Mouse (Mus musculus): ENCODE measurements around the gene Dach1. TPM values are rescaled to one million over a fixed set of nuclear protein-coding genes. Genes with fewer than 3 reads are reported as not detected.

The Dach1 gene
- polyA plus RNA-seq (2016; fragmentation: Nextera tagmentation; extraction: Ambion mirVana) = 0.18 and 0.23 TPM in 2 replicates

- ATAC-seq = peak; percentile 57; the same call in 1 of the 2 replicates
Measured at GRCm38 (mm10) chr14:98169421-98170076, at the start of gene Dach1. TSS of gene Dach1 (minus strand) at chr14:98169765.

GRCm38 (mm10) chr14:98200089-98200488 lies 30.5 kb upstream of the Dach1 start:
- Histone ChIP-seq H3K9ac (no peak overlapping the region), H3K4me1 (no peaks in the 10 kb centered on the region), H3K9me3 (replicated peaks) (no peaks in the 10 kb centered on the region), H3K4me2 (no peak overlapping the region), H3K27ac (no peak overlapping the region), H3K4me3 (no peak overlapping the region), H3K27me3 (replicated peaks) (no peaks in the 10 kb centered on the region), H3K36me3 (no peaks in the 10 kb centered on the region)
- 69% methylated on average over 3 of the region's 3 CpGs for WGBS (ENCODE audit: insufficient replicate concordance)
- no peak for ATAC-seq

More at GRCm38 (mm10) chr14:98169421-98170076, at the start of gene Dach1:
- Histone ChIP-seq H3K36me3 (no peaks in the 10 kb centered on the region), H3K27me3 (replicated peaks) (peaks cover 56% of the 10 kb centered on the region), H3K4me1 (0 out of 2 replicates have a peak, but pooled peaks cover 4% of the 10 kb centered on the region), H3K9ac (no peak within 1 kb of the TSS), H3K9me3 (replicated peaks) (no peaks in the 10 kb centered on the region), H3K4me3 (peak within 1 kb of the TSS; percentile 54), H3K4me2 (peak within 1 kb of the TSS; percentile 76), H3K27ac (no peak within 1 kb of the TSS)
- WGBS (ENCODE audit: insufficient replicate concordance) = 2% methylated on average over 28 of the region's 32 CpGs

GRCm38 (mm10) chr14:98181545-98181944 lies 12.0 kb upstream of the Dach1 start:
- H3K27ac ChIP-seq = no peak overlapping the region
- H3K4me2 ChIP-seq = no peak overlapping the region
- no peak overlapping the region for H3K9ac ChIP-seq
- ATAC-seq = no peak
- H3K27me3 ChIP-seq (replicated peaks) = no peaks in the 10 kb centered on the region
- H3K4me3 ChIP-seq = no peak overlapping the region
- no peaks in the 10 kb centered on the region for H3K4me1 ChIP-seq
- 0% methylated on average over 1 of the region's 1 CpGs for WGBS (ENCODE audit: insufficient replicate concordance)
- no peaks in the 10 kb centered on the region for H3K36me3 ChIP-seq
- H3K9me3 ChIP-seq (replicated peaks) = no peaks in the 10 kb centered on the region

- H3K4me2 ChIP-seq = no peak overlapping the region
- no peaks in the 10 kb centered on the region for H3K36me3 ChIP-seq
- no peak overlapping the region for H3K4me3 ChIP-seq
- no peak for ATAC-seq
- no peak overlapping the region for H3K9ac ChIP-seq
- no peaks in the 10 kb centered on the region for H3K4me1 ChIP-seq
- no peak overlapping the region for H3K27ac ChIP-seq
- peaks cover 29% of the 10 kb centered on the region for H3K27me3 ChIP-seq (replicated peaks)
- 43% methylated on average over 2 of the region's 2 CpGs for WGBS (ENCODE audit: insufficient replicate concordance)
- H3K9me3 ChIP-seq (replicated peaks) = no peaks in the 10 kb centered on the region
Measured at GRCm38 (mm10) chr14:98173831-98174230, 4.3 kb upstream of the Dach1 start.

GRCm38 (mm10) chr14:98172394-98172905 lies 2.9 kb upstream of the Dach1 start:
- Histone ChIP-seq H3K4me2 (no peak overlapping the region), H3K36me3 (no peaks in the 10 kb centered on the region), H3K4me3 (no peak overlapping the region), H3K27ac (no peak overlapping the region), H3K9ac (no peak overlapping the region), H3K27me3 (replicated peaks) (peaks cover 43% of the 10 kb centered on the region), H3K9me3 (replicated peaks) (no peaks in the 10 kb centered on the region), H3K4me1 (0 out of 2 replicates have a peak, but pooled peaks cover 4% of the 10 kb centered on the region)
- ATAC-seq = no peak
- 10% methylated on average over 5 of the region's 5 CpGs for WGBS (ENCODE audit: insufficient replicate concordance)

GRCm38 (mm10) chr14:98171861-98172260 lies 2.3 kb upstream of the Dach1 start:
- H3K4me2 ChIP-seq = no peak overlapping the region
- H3K36me3 ChIP-seq = no peaks in the 10 kb centered on the region
- H3K9ac ChIP-seq = no peak overlapping the region
- no peak overlapping the region for H3K27ac ChIP-seq
- 0 out of 2 replicates have a peak, but pooled peaks cover 4% of the 10 kb centered on the region for H3K4me1 ChIP-seq
- no peaks in the 10 kb centered on the region for H3K9me3 ChIP-seq (replicated peaks)
- H3K27me3 ChIP-seq (replicated peaks) = peaks cover 49% of the 10 kb centered on the region
- no peak for ATAC-seq
- H3K4me3 ChIP-seq = no peak overlapping the region
- 15% methylated on average over 5 of the region's 5 CpGs for WGBS (ENCODE audit: insufficient replicate concordance)

GRCm38 (mm10) chr14:98168908-98169401 lies 610 bp downstream of the Dach1 start:
- Histone ChIP-seq H3K4me1 (0 out of 2 replicates have a peak, but pooled peaks cover 4% of the 10 kb centered on the region), H3K9ac (no peak overlapping the region), H3K4me3 (peak overlapping the region; percentile 54), H3K4me2 (peak overlapping the region; percentile 76), H3K27ac (no peak overlapping the region), H3K9me3 (replicated peaks) (no peaks in the 10 kb centered on the region), H3K36me3 (no peaks in the 10 kb centered on the region), H3K27me3 (replicated peaks) (peaks cover 56% of the 10 kb centered on the region)
- no peak for ATAC-seq
- under 1% methylated on average over 25 of the region's 45 CpGs for WGBS (ENCODE audit: insufficient replicate concordance)

- Histone ChIP-seq H3K9me3 (replicated peaks) (no peaks in the 10 kb centered on the region), H3K27me3 (replicated peaks) (peaks cover 56% of the 10 kb centered on the region), H3K27ac (no peak overlapping the region), H3K9ac (no peak overlapping the region), H3K4me3 (peak overlapping the region; percentile 54), H3K4me2 (peak overlapping the region; percentile 76), H3K4me1 (0 out of 2 replicates have a peak, but pooled peaks cover 4% of the 10 kb centered on the region), H3K36me3 (no peaks in the 10 kb centered on the region)
- 1% methylated on average over 46 of the region's 48 CpGs for WGBS (ENCODE audit: insufficient replicate concordance)
- peak; percentile 59 for ATAC-seq
Measured at GRCm38 (mm10) chr14:98168039-98168907, 1.3 kb downstream of the Dach1 start.

GRCm38 (mm10) chr14:98167186-98168038 lies 2.2 kb downstream of the Dach1 start:
- H3K27ac ChIP-seq = no peak overlapping the region
- under 1% methylated on average over 33 of the region's 33 CpGs for WGBS (ENCODE audit: insufficient replicate concordance)
- ATAC-seq = peak; percentile 55; the same call in 1 of the 2 replicates

GRCm38 (mm10) chr14:98166318-98166976 lies 3.1 kb downstream of the Dach1 start:
- 68% methylated on average over 10 of the region's 10 CpGs for WGBS (ENCODE audit: insufficient replicate concordance)
- no peak overlapping the region for H3K9ac ChIP-seq

More at GRCm38 (mm10) chr14:98167186-98168038, 2.2 kb downstream of the Dach1 start:
- Histone ChIP-seq H3K36me3 (no peaks in the 10 kb centered on the region), H3K9me3 (replicated peaks) (no peaks in the 10 kb centered on the region), H3K9ac (no peak overlapping the region), H3K4me1 (0 out of 2 replicates have a peak, but pooled peaks cover 4% of the 10 kb centered on the region), H3K27me3 (replicated peaks) (peaks cover 52% of the 10 kb centered on the region), H3K4me3 (peak overlapping the region; percentile 54), H3K4me2 (peak overlapping the region; percentile 76)

More at GRCm38 (mm10) chr14:98166318-98166976, 3.1 kb downstream of the Dach1 start:
- no peaks in the 10 kb centered on the region for H3K9me3 ChIP-seq (replicated peaks)
- H3K4me3 ChIP-seq = no peak overlapping the region
- H3K27ac ChIP-seq = no peak overlapping the region
- no peak for ATAC-seq
- H3K4me2 ChIP-seq = no peak overlapping the region
- H3K27me3 ChIP-seq (replicated peaks) = peaks cover 47% of the 10 kb centered on the region
- H3K36me3 ChIP-seq = no peaks in the 10 kb centered on the region
- 0 out of 2 replicates have a peak, but pooled peaks cover 4% of the 10 kb centered on the region for H3K4me1 ChIP-seq
